Mouse (Mus musculus): ENCODE results near the gene Nlrc5. TPM values are rescaled to one million over a fixed set of nuclear protein-coding genes. Genes with fewer than 3 reads are reported as not detected.

Nlrc5 gene
- polyA plus RNA-seq, 1 experiment, result 0.82 TPM

- no peak overlapping the region for H3K4me3 ChIP-seq (ENCODE audit: low read depth, low read length)
- TF ChIP-seq POLR2A (IDR thresholded peaks at IDR 0.05; ENCODE audit: insufficient read depth, low read length), result no peak
- no peak for TF ChIP-seq CTCF (IDR thresholded peaks at IDR 0.05; ENCODE audit: low read depth, low read length)
- no peak for TF ChIP-seq EP300 (IDR thresholded peaks at IDR 0.05; ENCODE audit: insufficient read depth, low read depth, low read length)
- no peak overlapping the region for H3K9ac ChIP-seq (ENCODE audit: low read depth, poor library complexity, severe bottlenecking)
- no peak overlapping the region for H3K27ac ChIP-seq (ENCODE audit: insufficient read depth, low read length)
- no peaks in the 10 kb centered on the region for H3K36me3 ChIP-seq (ENCODE audit: control insufficient read depth, insufficient read depth, low read length, poor library complexity, severe bottlenecking)
- no peaks in the 10 kb centered on the region for H3K27me3 ChIP-seq (ENCODE audit: control insufficient read depth, insufficient read depth, low read length, poor library complexity, severe bottlenecking)
- H3K4me1 ChIP-seq (ENCODE audit: control insufficient read depth, insufficient read depth, low read length), result no peaks in the 10 kb centered on the region
- H3K9me3 ChIP-seq (replicated peaks; ENCODE audit: control insufficient read depth, insufficient read depth, low read length, poor library complexity, severe bottlenecking), result no peaks in the 10 kb centered on the region
These were observed 107.0 kb downstream of the Nlrc5 start for GRCm38 (mm10) chr8:94540889-94541795.

DNA sequence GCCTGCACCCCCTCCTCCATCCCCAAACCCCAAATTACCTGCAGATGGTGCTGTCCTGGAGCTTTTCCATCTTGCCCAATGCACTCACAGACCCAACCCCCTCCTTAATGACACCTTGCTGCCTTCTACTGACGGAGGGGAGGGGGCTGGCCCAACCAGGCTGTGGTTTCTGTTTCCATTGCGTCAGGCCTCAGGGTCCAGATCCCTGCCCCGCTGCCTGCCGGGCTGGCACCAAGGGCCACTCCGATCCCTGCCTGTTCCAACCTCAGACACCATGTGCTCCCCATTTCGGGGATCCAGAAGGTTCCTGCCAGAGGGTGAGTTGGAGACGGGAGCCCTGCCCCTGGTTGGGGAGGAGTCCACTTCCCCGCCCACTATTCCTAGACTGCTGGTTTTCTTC, 109.8 kb downstream of the Nlrc5 start:
- no peak overlapping the region for H3K4me3 ChIP-seq (ENCODE audit: low read depth, low read length)
- no peaks in the 10 kb centered on the region for H3K36me3 ChIP-seq (ENCODE audit: control insufficient read depth, insufficient read depth, low read length, poor library complexity, severe bottlenecking)
- H3K9ac ChIP-seq (ENCODE audit: low read depth, poor library complexity, severe bottlenecking), result no peak overlapping the region
- no peaks in the 10 kb centered on the region for H3K9me3 ChIP-seq (replicated peaks; ENCODE audit: control insufficient read depth, insufficient read depth, low read length, poor library complexity, severe bottlenecking)
- no peaks in the 10 kb centered on the region for H3K4me1 ChIP-seq (ENCODE audit: control insufficient read depth, insufficient read depth, low read length)
- TF ChIP-seq POLR2A (IDR thresholded peaks at IDR 0.05; ENCODE audit: insufficient read depth, low read length), result no peak
- TF ChIP-seq EP300 (IDR thresholded peaks at IDR 0.05; ENCODE audit: insufficient read depth, low read depth, low read length), result no peak
- no peak for TF ChIP-seq CTCF (IDR thresholded peaks at IDR 0.05; ENCODE audit: low read depth, low read length)
- no peaks in the 10 kb centered on the region for H3K27me3 ChIP-seq (ENCODE audit: control insufficient read depth, insufficient read depth, low read length, poor library complexity, severe bottlenecking)
- no peak overlapping the region for H3K27ac ChIP-seq (ENCODE audit: insufficient read depth, low read length)

DNA sequence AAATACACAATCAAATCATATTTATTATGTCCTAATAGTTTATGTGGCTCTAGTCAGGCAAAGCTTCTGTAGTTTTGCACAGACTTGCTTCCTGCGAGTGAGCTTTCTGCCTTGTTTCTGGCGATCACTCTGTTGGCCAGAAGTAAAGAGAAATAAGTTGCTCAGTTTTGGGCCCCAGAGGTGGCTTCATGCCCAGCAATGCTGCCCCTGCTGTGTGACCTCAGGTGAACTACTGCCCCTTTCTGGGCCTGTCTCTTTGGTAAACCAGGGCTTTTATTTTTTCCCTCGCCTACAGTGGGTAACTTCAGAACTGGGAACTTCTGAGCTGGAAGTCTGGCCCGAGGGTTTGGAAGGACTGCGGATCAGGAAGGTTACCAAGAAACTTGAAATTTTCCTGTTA, 114.9 kb downstream of the Nlrc5 start:
- Histone ChIP-seq H3K36me3 (ENCODE audit: control insufficient read depth, insufficient read depth, low read length, poor library complexity, severe bottlenecking) (no peaks in the 10 kb centered on the region), H3K9me3 (replicated peaks; ENCODE audit: control insufficient read depth, insufficient read depth, low read length, poor library complexity, severe bottlenecking) (no peaks in the 10 kb centered on the region), H3K27ac (ENCODE audit: insufficient read depth, low read length) (no peak overlapping the region), H3K27me3 (ENCODE audit: control insufficient read depth, insufficient read depth, low read length, poor library complexity, severe bottlenecking) (no peaks in the 10 kb centered on the region), H3K4me3 (ENCODE audit: low read depth, low read length) (no peak overlapping the region), H3K9ac (ENCODE audit: low read depth, poor library complexity, severe bottlenecking) (no peak overlapping the region), H3K4me1 (ENCODE audit: control insufficient read depth, insufficient read depth, low read length) (no peaks in the 10 kb centered on the region)
- TF ChIP-seq CTCF (IDR thresholded peaks at IDR 0.05; ENCODE audit: low read depth, low read length) (no peak), EP300 (IDR thresholded peaks at IDR 0.05; ENCODE audit: insufficient read depth, low read depth, low read length) (no peak), POLR2A (IDR thresholded peaks at IDR 0.05; ENCODE audit: insufficient read depth, low read length) (no peak)

DNA sequence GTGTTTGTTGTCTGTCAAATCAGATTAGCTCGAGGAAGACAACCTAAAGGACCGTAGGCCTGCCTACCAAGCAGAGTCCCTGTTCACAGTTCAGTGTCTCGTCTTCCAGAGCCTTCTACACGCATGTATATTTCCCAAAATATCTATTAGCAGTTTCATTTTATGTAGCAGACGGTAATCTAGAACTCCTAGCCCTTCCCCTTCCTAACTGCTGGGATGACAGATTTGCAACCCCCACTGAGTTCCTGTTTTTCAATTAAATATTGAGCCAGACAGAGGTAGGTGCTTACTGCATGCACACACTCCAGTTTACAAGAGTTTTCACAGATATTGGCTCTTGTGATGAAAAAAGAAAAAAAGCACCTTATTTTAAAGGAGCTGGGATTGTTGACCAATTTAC, 115.3 kb downstream of the Nlrc5 start:
- Histone ChIP-seq H3K27ac (ENCODE audit: insufficient read depth, low read length) (no peak overlapping the region), H3K27me3 (ENCODE audit: control insufficient read depth, insufficient read depth, low read length, poor library complexity, severe bottlenecking) (no peaks in the 10 kb centered on the region), H3K36me3 (ENCODE audit: control insufficient read depth, insufficient read depth, low read length, poor library complexity, severe bottlenecking) (no peaks in the 10 kb centered on the region), H3K4me3 (ENCODE audit: low read depth, low read length) (no peak overlapping the region), H3K4me1 (ENCODE audit: control insufficient read depth, insufficient read depth, low read length) (no peaks in the 10 kb centered on the region), H3K9ac (ENCODE audit: low read depth, poor library complexity, severe bottlenecking) (no peak overlapping the region), H3K9me3 (replicated peaks; ENCODE audit: control insufficient read depth, insufficient read depth, low read length, poor library complexity, severe bottlenecking) (no peaks in the 10 kb centered on the region)
- TF ChIP-seq CTCF (IDR thresholded peaks at IDR 0.05; ENCODE audit: low read depth, low read length) (no peak), EP300 (IDR thresholded peaks at IDR 0.05; ENCODE audit: insufficient read depth, low read depth, low read length) (no peak), POLR2A (IDR thresholded peaks at IDR 0.05; ENCODE audit: insufficient read depth, low read length) (no peak)

DNA sequence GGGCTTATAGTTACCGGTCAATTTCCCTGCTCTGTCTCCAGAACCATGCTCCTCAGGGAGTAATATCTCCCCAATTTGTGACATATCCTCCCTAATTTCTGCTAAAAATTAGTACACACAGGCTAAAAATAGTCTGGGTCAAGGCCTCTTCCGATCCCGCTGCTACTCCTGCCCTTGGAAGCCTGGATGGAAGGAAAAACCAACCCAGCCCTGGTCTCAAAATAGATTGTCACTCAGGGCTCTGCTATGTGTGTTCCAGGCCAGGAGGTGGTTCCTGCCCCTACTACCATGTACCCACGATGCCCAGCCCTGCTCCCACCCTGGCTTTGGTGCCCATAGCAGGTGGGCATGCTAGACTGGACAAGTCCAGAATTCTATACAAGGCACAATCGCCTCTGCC, 115.8 kb downstream of the Nlrc5 start:
- TF ChIP-seq EP300 (IDR thresholded peaks at IDR 0.05; ENCODE audit: insufficient read depth, low read depth, low read length), result no peak
- no peak for TF ChIP-seq POLR2A (IDR thresholded peaks at IDR 0.05; ENCODE audit: insufficient read depth, low read length)
- no peak for TF ChIP-seq CTCF (IDR thresholded peaks at IDR 0.05; ENCODE audit: low read depth, low read length)
- no peaks in the 10 kb centered on the region for H3K36me3 ChIP-seq (ENCODE audit: control insufficient read depth, insufficient read depth, low read length, poor library complexity, severe bottlenecking)
- no peak overlapping the region for H3K27ac ChIP-seq (ENCODE audit: insufficient read depth, low read length)
- no peaks in the 10 kb centered on the region for H3K9me3 ChIP-seq (replicated peaks; ENCODE audit: control insufficient read depth, insufficient read depth, low read length, poor library complexity, severe bottlenecking)
- H3K27me3 ChIP-seq (ENCODE audit: control insufficient read depth, insufficient read depth, low read length, poor library complexity, severe bottlenecking), result no peaks in the 10 kb centered on the region
- H3K4me1 ChIP-seq (ENCODE audit: control insufficient read depth, insufficient read depth, low read length), result no peaks in the 10 kb centered on the region
- no peak overlapping the region for H3K4me3 ChIP-seq (ENCODE audit: low read depth, low read length)
- H3K9ac ChIP-seq (ENCODE audit: low read depth, poor library complexity, severe bottlenecking), result no peak overlapping the region
